Mouse (Mus musculus) heart, embryonic 10.5 days (tissue): ENCODE measurements around the gene Efcab12. TPM values are rescaled to one million over a fixed set of nuclear protein-coding genes. Genes with fewer than 3 reads are reported as not detected.
"Not testable (repeated sequence)": the region's sequence is repeated elsewhere in the genome, so short reads cannot be mapped to it uniquely, and the experiment has no call there.

ENCODE experiments used
- DNase-seq: peaks from one replicate; pipeline ENCODE4 v3.0.0-alpha.2; 2017; ENCODE audit warnings: low spot score
- H3K27ac ChIP-seq: fragments of 300-500 bp; sonication (generic); 2 replicates; pipeline ENCODE4 v1.5.1; 2016; ENCODE audit warnings: mild to moderate bottlenecking
- H3K27me3 ChIP-seq: fragments of 300-500 bp; sonication (generic); 2 replicates; pipeline ENCODE4 v1.6.1; 2016; ENCODE audit warnings: mild to moderate bottlenecking; ENCODE audit not compliant: poor library complexity, insufficient read depth, severe bottlenecking
- H3K36me3 ChIP-seq: fragments of 300-500 bp; sonication (generic); 2 replicates; pipeline ENCODE4 v1.6.1; 2016; ENCODE audit warnings: mild to moderate bottlenecking, moderate library complexity
- H3K4me1 ChIP-seq: fragments of 300-500 bp; sonication (generic); 2 replicates; pipeline ENCODE4 v1.6.1; 2016; ENCODE audit warnings: mild to moderate bottlenecking
- H3K4me3 ChIP-seq: fragments of 300-500 bp; sonication (generic); 2 replicates; pipeline ENCODE4 v1.5.1; 2016; ENCODE audit warnings: mild to moderate bottlenecking, moderate library complexity
- H3K9me3 ChIP-seq: fragments of 300-500 bp; sonication (generic); 2 replicates; pipeline ENCODE4 v1.6.1; 2016; ENCODE audit warnings: mild to moderate bottlenecking, moderate library complexity
- WGBS: fragments of 180-500 bp; shearing (Covaris S2); methylation state at CpG from one replicate; pipeline ENCODE4 v1.1.7; 2016; 5-methylcytosine and 5-hydroxymethylcytosine counted together
- polyA plus RNA-seq: library from polyadenylated mRNA; unstranded; fragments of >200 nt; fragmentation: Nextera tagmentation; extraction: Ambion mirVana; gene quantifications from 2 replicates; pipeline ENCODE4 v1.2.1, GENCODE M21; 2016

The Efcab12 gene
- polyA plus RNA-seq, 1 experiment from 2014 or later: 0.46 TPM

DNA sequence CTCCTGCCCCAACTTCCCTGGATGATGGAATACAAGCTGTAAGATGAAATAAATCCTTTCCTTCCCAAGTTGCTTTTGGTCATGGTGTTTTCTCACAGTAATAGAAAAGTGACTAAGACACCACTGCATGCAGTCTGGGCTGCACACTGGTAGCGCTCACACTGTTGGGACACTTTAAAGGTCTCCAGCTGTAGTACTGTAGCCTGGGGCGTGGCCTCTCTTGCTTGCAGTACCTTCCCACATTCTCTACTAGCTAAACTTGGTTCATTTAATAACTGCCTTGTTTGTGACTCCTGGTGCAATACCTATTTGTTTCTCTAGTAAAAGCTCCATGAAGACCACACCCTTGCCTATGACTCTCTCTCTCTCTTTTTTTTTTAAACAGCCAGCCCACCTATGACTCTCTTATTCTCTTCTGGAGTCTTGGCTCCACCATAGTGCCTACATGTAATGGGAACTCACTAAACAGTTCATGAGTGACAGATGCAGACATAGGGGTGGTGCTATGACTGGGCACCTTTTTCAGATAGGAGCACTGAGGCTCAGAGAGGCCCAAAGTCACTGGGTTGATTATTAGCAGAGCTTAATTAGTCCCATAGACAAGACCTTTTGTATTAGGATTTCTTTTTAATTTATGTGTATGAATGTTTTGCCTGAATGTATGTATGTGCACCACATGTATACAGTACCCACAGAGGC, 5.9 kb downstream of the Efcab12 start:
- no peaks in the 10 kb centered on the region for H3K4me1 ChIP-seq
- no peak for DNase-seq
- H3K36me3 ChIP-seq: peaks cover 3% of the 10 kb centered on the region; the same call in 1 of the 2 replicates
- WGBS: 87% methylated on average over 2 of the region's 2 CpGs
- H3K27me3 ChIP-seq: no peaks in the 10 kb centered on the region
- no peak overlapping the region for H3K4me3 ChIP-seq
- no peaks in the 10 kb centered on the region for H3K9me3 ChIP-seq
- H3K27ac ChIP-seq: no peak overlapping the region

DNA sequence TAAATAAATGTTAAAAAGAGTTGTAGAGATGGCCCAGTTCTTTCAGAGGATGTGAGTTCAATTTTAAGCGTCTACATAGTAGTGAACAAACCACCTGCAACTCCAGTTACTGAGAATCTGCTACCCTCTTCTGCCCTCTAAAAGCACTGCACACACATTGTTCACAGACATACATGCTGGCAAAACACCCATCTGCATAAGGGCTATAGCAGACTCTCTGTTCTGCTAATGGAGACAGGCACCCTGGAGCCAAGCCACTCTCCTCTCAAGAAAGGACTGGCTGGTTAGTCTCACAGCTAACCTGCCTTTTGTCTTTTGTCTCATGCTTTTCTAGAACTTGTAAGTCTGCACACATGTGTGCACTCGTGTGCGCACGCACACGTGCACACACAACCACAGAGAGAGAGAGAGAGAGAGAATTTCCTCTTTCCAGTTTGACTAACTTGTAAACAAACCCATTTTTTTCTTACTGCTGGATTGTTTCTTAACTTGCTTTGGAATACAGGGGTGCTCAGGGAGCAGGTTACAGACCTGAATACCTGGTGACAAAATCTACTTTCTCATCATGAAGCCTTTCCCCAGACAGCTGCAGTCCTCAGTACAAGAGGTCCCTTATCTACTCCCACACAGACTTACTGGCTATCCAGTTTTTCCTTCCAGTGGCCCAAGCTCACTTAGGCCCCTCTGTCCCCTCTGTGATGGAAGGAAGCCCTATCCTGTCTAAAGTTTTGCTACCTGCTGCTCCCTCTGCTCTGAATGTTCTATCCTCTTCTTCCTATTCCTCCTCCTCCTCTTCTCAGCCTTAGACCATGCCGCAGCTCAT, 7.2 kb downstream of the Efcab12 start:
- no peaks in the 10 kb centered on the region for H3K4me1 ChIP-seq
- H3K27ac ChIP-seq: no peak overlapping the region
- 81% methylated on average over 6 of the region's 6 CpGs for WGBS
- no peak for DNase-seq
- H3K27me3 ChIP-seq: no peaks in the 10 kb centered on the region
- H3K4me3 ChIP-seq: no peak overlapping the region
- H3K9me3 ChIP-seq: no peaks in the 10 kb centered on the region
- H3K36me3 ChIP-seq: peaks cover 3% of the 10 kb centered on the region; the same call in 1 of the 2 replicates

DNA sequence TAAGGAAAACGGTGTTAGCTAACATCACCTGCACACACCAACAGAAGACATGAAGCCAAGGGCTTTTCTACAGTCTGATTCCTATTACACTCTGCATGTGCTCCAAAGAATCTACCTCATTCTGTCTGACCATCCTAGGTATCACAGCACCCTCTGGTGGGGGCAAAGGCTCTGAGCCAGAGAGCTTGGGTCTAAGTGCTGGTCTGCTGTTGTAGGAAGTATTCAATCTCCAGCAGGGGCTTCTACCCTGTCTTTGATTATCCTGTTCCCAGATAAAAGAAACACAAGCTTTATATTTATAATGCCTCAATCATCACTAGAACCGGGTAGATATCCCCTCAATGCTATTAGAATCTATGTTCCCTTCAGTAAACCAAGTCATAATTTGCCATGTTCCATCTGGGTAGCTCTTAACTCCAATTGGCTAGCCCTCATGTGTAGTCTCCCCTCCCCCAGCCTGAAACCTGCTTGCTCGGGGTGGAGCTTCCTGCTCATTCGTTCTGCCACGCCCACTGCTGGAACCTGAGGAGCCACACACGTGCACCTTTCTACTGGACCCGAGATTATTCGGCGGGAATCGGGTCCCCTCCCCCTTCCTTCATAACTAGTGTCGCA, 14.3 kb downstream of the Efcab12 start:
- 3% methylated on average over 5 of the region's 11 CpGs for WGBS
- not testable (repeated sequence) for H3K9me3 ChIP-seq, H3K36me3 ChIP-seq, H3K4me1 ChIP-seq, H3K27me3 ChIP-seq
- Histone ChIP-seq H3K27ac (peak overlapping the region; percentile 57; the same call in 1 of the 2 replicates), H3K4me3 (peak overlapping the region; percentile 35)
- DNase-seq: peak; percentile 94

DNA sequence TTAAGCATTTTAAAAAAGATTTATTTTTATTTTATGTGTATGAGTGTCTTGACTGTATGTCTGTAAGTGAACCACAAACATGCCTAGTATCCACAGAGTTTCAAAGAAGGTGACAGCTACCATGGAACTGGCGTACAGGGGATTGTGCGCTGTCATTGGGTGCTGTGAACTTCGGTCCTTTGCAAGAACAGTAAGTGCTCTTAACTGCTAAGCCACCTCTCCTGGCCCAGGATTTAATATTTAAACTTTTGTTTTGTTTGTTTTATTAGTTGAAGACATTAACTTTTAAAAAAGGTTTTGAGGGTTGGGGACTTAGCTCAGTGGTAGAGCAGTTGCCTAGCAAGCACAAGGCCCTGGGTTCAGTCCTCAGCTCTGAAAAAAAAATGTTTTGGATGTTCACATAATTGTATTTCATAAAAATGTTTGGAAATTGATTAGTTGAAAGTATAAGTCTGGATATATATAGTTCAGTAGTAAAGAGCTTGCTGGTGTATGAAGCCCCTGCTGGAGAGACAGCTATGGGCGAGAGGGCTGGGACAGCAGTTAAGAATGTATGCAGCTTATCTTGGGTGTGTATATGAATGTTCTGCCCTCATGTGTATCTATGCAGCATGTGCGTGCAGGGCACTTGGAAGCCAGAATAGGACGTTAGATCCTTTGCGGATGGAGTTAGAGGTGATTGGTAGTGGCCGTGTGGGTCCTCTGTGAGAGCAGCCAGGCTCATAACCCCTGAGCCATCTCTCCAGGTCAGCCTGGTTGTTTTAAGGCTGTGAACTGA, 16.8 kb downstream of the Efcab12 start:
- Histone ChIP-seq H3K4me3 (no peak overlapping the region), H3K36me3 (no peaks in the 10 kb centered on the region), H3K27me3 (no peaks in the 10 kb centered on the region), H3K27ac (no peak overlapping the region), H3K4me1 (peaks cover 8% of the 10 kb centered on the region; the same call in 1 of the 2 replicates), H3K9me3 (no peaks in the 10 kb centered on the region)
- 81% methylated on average over 8 of the region's 8 CpGs for WGBS
- no peak for DNase-seq

DNA sequence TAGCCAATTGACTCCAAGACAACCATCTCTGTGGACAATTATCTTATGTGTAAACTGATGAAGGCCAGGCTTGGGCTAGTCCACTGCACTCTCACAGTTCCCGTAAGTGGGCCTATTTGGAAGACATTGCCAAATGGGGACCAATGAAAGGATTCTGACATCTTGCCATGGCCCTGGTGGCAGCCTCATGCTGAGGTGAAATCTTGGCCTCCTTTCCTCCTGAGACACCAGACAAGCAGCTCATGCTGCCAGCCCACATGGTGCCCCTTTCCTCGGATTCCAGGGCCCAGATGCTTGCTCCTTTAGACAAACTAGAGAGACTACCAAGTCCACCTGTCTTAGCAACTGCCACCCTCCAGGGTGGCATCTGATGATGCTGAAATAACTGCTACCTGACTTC, 20.1 kb downstream of the Efcab12 start:
- H3K27me3 ChIP-seq: no peaks in the 10 kb centered on the region
- 66% methylated on average over 2 of the region's 2 CpGs for WGBS
- no peak for DNase-seq
- H3K4me1 ChIP-seq: peaks cover 13% of the 10 kb centered on the region
- no peak overlapping the region for H3K27ac ChIP-seq
- no peaks in the 10 kb centered on the region for H3K9me3 ChIP-seq
- H3K36me3 ChIP-seq: no peaks in the 10 kb centered on the region
- no peak overlapping the region for H3K4me3 ChIP-seq

DNA sequence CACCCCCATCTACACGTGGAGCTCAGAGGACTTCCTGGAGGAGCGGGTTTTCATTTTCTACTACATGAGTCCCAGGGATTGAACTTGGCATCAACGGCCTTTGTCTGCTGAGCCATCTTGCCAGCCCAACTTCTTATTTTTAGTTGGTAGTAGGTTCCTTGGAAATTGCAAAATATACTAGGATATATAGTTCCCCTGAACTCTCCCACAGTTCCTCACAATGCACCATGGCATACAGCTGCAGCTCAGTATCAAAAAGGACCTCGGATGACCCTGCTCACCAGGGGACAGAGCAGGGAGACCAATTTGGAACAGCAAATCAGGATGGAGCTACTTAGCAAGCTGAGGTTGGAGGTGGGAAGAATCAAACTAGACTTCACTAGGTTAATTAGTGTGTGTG, 23.2 kb downstream of the Efcab12 start:
- H3K27ac ChIP-seq: no peak overlapping the region
- no peaks in the 10 kb centered on the region for H3K9me3 ChIP-seq
- peaks cover 13% of the 10 kb centered on the region for H3K4me1 ChIP-seq
- DNase-seq: no peak
- no peaks in the 10 kb centered on the region for H3K36me3 ChIP-seq
- H3K27me3 ChIP-seq: no peaks in the 10 kb centered on the region
- WGBS: 74% methylated on average over 4 of the region's 4 CpGs
- H3K4me3 ChIP-seq: no peak overlapping the region

DNA sequence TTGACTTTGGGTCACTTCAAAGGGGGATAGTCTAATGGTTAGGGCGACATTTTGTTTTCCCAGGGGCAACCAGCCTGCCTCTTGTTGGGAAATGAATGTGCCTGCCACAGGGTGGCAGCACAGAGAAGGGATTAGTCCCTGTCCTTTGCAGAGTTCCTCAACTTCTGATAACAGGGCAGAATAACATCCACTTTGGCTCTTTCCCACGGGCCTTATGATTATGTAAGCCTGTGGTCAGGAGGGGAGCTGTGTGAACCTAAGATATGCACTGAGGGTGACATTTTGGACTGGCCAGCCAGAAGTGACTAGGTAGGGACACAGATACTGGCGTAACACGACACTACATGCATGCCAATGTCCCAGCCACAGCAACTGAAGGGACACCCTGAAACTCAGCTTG, 24.1 kb downstream of the Efcab12 start:
- Histone ChIP-seq H3K27ac (no peak overlapping the region), H3K4me1 (peaks cover 13% of the 10 kb centered on the region), H3K4me3 (no peak overlapping the region), H3K36me3 (no peaks in the 10 kb centered on the region), H3K9me3 (no peaks in the 10 kb centered on the region), H3K27me3 (no peaks in the 10 kb centered on the region)
- WGBS: 26% methylated on average over 4 of the region's 4 CpGs
- no peak for DNase-seq

DNA sequence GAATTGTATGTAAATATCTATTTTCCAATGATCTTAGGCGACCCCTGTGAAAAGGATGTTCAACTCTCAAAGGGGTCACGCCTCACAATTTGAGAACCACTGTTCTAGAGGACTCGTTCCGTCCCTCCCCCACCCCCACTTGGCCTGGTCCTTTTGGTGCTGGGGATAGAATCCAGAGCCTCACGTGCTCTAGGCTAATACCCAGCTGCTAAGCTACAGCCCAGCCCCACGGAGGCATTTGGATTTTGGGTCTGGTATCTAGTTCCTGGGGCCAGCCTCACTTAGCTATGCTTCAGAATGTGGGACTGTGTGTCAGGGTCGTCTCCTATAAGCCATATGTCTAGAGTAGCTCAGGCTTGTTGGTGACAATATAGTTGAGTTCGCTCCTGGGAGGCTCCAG, 26.6 kb downstream of the Efcab12 start:
- 70% methylated on average over 8 of the region's 8 CpGs for WGBS

DNA sequence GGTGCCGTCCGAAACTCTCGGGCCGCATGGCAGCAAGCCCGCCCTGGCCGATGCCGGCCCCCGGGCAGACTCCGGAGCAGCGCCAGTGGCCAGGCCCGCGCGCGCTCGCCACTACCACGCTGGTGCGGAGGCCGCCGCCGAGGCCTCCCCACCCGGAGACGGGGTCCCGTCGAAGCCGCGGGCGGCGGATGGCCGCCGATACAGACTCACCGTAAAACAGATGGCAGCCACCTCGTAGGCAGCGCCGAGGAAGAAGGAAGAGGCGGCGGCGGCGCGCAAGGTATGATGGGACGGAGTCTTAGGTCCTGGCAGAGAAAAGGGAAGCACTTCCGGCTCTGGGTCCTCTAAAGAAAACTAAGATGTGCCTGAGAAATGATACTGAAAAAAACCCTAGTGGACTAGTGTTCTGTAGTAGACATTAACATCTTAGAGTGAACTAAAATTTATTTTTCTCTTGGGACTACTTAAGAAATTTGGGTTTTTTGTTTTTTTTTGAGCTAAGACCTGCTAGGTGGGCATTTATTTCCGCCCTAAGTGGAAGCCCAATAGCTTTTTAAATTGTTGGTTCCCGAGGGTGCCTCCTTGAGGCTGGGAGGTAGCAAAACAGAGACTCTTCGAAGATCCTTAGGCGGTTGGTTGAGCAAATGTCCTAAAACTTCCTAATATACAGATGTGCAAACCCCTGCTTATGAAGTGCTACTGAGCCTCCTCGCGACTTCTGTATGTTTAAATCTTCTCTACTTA, 29.6 kb downstream of the Efcab12 start, which contains the start of gene Rpl32:
Gene Rpl32, minus strand, starts transcription at position 260 of the 744 bp plus-strand sequence.
- DNase-seq: peak; percentile 92
- WGBS: under 1% methylated on average over 47 of the region's 47 CpGs
- peak within 1 kb of the TSS; percentile 97 for H3K4me3 ChIP-seq
- peaks cover 23% of the 10 kb centered on the region for H3K4me1 ChIP-seq
- H3K27me3 ChIP-seq: no peaks in the 10 kb centered on the region
- peak within 1 kb of the TSS; percentile 99 for H3K27ac ChIP-seq
- no peaks in the 10 kb centered on the region for H3K9me3 ChIP-seq
- peaks cover 39% of the 10 kb centered on the region for H3K36me3 ChIP-seq

More for the DNA sequence above, 26.6 kb downstream of the Efcab12 start:
- Histone ChIP-seq H3K36me3 (peaks cover 9% of the 10 kb centered on the region), H3K9me3 (no peaks in the 10 kb centered on the region), H3K4me3 (no peak overlapping the region), H3K27me3 (no peaks in the 10 kb centered on the region), H3K4me1 (peaks cover 23% of the 10 kb centered on the region), H3K27ac (no peak overlapping the region)
- DNase-seq: no peak

DNA sequence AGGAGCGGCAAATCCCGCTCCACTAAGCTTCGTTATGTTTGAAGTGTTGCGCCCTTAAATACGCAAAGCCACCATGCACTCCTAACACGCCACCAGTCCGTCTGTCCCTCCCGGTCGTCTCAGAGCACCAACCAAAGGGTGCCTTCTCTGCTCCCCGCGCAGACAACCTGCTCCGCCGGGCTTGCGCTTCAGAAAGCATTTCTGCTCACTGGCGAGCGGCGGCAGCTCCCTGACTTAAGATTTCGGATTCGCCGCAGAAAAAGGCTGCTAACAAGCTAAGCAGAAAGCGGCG, 30.1 kb downstream of the Efcab12 start:
- Histone ChIP-seq H3K4me3 (peak overlapping the region; percentile 97), H3K27ac (peak overlapping the region; percentile 99), H3K9me3 (no peaks in the 10 kb centered on the region), H3K36me3 (peaks cover 42% of the 10 kb centered on the region), H3K27me3 (no peaks in the 10 kb centered on the region), H3K4me1 (peaks cover 19% of the 10 kb centered on the region)
- WGBS: 0% methylated on average over 22 of the region's 22 CpGs
- DNase-seq: no peak

DNA sequence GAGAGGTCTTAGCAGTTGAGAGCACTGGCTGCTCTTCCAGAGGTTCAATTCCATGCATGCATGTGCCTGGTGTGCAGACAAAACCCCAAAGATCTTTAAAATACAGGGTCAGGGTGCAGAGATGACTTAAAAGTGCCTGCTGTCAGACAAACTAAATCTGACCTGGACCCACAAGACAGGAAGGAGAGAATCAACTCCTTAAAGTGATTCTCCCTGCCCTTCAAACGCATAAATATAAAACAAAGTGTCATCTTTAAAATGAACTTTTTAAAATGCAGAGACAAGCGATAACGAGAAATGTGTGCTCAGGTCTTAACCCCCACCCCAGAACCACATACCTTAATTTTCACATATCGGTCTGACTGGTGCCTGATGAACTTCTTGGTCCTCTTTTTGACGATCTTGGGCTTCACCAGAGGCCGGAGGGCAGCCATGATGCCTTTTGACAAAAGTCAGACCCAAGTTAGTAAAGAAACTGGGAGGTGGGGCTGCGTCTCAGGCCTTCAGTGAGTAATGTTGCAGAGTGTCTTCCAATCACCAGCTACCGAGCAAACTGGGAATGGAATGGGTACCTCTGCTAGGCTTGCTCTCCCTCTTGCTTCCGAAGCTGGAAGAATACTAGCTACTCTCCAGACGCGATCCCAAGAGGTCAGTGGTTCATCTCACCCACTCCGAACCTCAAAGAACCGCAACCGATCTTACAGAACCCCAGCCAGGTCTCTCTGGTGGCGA, 30.6 kb downstream of the Efcab12 start:
- H3K27ac ChIP-seq: peak overlapping the region; percentile 99
- peak overlapping the region; percentile 97 for H3K4me3 ChIP-seq
- DNase-seq: no peak
- H3K9me3 ChIP-seq: no peaks in the 10 kb centered on the region
- H3K36me3 ChIP-seq: peaks cover 47% of the 10 kb centered on the region
- peaks cover 19% of the 10 kb centered on the region for H3K4me1 ChIP-seq
- H3K27me3 ChIP-seq: no peaks in the 10 kb centered on the region
- WGBS: 2% methylated on average over 15 of the region's 15 CpGs
